Mouse (Mus musculus): ENCODE results near the gene Ccm2.
A peak's percentile ranks its signal among the peaks of the same experiment; 100 is the strongest.
"Not testable (repeated sequence)": the region's sequence is repeated elsewhere in the genome, so short reads cannot be mapped to it uniquely, and the experiment has no call there.

Ccm2 gene

GRCm38 (mm10) chr11:6546205-6547013 is at the start of gene Ccm2:
TSS of gene Ccm2 (plus strand) at chr11:6546887.
- peak; percentile 98 to 100 for DNase-seq

DNA sequence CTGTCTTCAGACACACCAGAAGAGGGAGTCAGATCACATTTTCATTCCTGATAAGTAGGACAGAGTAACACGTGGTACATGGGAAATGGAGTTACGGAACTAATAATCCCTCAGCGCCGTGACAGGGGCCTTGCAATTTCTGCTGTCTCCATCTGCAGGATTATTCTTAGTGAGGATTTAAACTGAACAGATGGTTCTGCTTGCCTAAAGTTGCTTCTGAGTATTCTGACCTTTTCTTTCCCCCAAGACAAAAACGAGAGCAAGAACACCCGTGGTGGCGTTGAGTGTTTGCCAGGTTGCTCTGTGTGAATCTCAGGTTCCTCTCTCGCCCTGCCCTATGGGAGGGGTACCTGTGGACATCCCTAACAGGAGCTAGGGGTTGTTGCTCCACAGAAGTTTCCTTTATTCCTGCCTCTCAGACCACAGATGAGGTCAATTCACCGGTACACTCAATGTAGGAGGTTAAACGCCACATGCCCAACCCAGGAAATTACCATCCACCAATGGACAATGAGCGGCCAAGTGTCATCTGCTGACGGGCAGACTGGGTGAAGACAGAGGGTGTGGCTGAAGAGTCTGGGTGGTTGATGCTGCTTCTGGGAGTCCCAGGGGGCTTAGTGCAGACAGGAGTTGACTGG is 49.3 kb upstream of the Ccm2 start:
- DNase-seq: peak; percentile 65 to 72

- DNase-seq: no peak
Observed at GRCm38 (mm10) chr11:6502506-6502905, 44.2 kb upstream of the Ccm2 start.

- peak; percentile 47 to 71 for DNase-seq
Observed at GRCm38 (mm10) chr11:6504226-6504625, 42.5 kb upstream of the Ccm2 start.

- DNase-seq: no peak
Observed at GRCm38 (mm10) chr11:6504689-6505088, 42.0 kb upstream of the Ccm2 start.

- DNase-seq: no peak
Observed at GRCm38 (mm10) chr11:6506516-6506915, 40.2 kb upstream of the Ccm2 start.

GRCm38 (mm10) chr11:6508269-6508876 is 38.3 kb upstream of the Ccm2 start:
- DNase-seq: no peak

- peak; percentile 72 to 84 for DNase-seq
Observed at GRCm38 (mm10) chr11:6514837-6515236, 31.9 kb upstream of the Ccm2 start.

- DNase-seq: no peak
Observed at GRCm38 (mm10) chr11:6519491-6520033, 27.1 kb upstream of the Ccm2 start.

- no peak for DNase-seq
Observed at GRCm38 (mm10) chr11:6520507-6521173, 26.0 kb upstream of the Ccm2 start, which contains the start of gene Myo1g. TSS of gene Myo1g (minus strand) at chr11:6520965.

- DNase-seq: no peak
Observed at GRCm38 (mm10) chr11:6522782-6523525, 23.7 kb upstream of the Ccm2 start.

DNA sequence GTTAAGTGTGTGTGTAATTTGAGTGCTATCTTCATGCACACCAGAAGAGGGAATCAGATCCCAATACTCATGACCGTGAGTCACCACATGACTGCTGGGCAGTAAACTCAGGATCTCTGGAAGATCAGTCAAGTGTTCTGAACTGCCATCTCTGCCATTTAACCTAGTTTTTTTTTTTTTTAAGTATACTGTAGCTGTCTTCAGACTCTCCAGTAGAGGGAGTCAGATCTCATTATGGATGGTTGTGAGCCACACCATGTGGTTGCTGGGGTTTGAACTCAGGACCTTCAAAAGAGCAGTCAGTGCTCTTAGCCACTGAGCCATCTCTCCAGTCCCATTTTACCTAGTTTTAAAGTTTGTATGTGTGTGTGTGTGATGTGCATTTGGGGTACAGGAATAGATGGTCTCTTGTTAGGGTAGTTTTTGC is 23.0 kb upstream of the Ccm2 start:
- DNase-seq: no peak

DNA sequence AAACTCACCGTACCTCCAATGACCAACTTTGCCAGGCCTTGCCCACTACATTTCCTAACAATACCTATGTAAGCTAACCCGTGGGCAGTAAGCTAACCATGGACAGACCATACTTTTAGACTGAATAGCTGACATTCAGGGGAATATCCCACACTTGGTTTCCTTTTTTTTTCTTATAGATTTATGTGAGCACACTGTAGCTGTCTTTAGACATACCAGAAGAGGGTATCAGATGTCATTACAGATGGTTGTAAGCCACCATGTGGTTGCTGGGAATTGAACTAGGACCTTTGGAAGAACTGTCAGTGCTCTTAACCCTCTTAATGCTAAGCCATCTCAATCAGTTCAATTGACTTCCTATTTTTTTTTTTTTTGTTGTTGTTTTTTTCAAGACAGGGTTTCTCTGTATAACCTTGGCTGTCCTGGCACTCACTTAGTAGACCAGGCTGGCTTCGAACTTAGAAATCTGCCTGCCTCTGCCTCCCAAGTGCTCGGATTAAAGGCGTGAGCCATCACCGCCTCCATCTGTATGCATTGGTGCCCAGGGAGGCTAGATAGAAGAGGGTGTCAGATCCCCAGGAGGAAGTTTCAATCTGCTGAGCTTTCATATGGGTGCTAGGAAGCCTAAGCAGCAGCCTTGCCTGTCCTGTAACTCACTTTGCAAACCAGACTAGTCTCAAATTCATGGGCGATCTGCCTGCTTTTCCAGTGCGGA is 22.4 kb upstream of the Ccm2 start:
- no peak for DNase-seq

DNA sequence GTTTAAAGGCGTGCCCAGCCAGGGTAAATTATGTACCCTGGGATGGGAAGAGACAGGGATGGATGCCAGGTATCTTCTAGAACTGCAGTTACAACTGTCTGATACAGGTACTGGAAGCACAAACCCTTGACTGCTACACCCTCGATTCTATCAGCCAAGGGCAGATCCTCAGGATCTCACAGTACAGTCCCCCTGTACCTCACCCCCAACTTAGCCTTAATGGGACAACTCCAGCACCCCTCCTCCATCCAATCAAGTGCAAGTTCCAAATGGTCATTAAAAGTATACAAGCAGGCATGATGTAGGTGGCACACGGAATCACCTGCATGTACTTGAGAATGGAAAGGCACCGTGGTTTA is 21.8 kb upstream of the Ccm2 start:
- no peak for DNase-seq

DNA sequence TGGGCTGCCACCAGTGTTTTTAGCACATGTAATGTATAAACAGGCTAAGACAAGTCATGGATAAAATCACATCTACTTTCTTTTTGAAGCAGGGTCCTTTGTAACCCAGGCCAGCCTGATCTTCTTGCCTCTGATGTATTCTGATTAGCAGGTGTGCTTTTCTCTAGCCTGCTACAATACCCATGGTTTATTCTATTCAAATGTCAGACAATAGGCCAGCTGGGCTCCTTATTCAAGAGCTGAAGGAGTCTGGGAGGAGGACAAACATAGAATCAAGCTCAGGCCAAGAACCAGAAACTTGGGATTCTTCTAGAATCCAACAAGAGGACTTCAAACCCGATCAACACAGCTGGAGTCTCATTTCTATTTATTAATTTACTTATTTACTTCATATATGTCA is 21.4 kb upstream of the Ccm2 start:
- no peak for DNase-seq

DNA sequence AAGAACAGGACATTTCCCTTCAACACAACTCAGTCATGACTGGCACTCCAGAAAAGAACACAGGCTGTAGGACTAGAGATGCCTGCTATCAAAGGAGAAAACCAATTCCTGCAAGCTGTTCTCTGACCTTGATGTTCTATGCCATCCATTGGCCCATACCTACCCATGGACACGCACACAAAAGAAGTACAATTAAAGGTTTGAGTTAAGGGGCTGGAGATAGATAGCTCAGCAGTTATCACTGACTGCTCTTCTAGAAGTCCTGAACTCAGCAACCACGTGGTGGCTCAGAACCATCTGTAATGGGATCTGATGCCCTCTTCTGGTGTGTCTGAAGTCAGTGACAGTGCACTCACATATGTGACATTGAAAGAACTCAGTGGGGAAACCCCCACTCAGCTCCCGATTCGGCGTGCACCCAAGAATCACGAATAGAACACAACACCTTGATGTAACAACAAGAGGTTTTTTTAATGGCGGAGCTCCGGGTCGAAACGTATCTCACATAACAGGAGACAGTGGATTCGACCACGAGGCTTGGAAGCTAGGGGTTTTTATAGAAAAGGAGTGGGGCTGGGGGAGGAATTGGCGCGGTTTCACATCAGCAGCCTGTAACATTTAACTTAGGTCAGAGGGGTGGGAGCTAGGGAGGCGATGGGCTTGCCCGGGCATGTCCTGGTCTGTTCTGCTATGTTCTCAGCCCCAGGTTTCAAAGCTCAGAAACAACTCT is 20.0 kb upstream of the Ccm2 start:
- not testable (repeated sequence) for DNase-seq

DNA sequence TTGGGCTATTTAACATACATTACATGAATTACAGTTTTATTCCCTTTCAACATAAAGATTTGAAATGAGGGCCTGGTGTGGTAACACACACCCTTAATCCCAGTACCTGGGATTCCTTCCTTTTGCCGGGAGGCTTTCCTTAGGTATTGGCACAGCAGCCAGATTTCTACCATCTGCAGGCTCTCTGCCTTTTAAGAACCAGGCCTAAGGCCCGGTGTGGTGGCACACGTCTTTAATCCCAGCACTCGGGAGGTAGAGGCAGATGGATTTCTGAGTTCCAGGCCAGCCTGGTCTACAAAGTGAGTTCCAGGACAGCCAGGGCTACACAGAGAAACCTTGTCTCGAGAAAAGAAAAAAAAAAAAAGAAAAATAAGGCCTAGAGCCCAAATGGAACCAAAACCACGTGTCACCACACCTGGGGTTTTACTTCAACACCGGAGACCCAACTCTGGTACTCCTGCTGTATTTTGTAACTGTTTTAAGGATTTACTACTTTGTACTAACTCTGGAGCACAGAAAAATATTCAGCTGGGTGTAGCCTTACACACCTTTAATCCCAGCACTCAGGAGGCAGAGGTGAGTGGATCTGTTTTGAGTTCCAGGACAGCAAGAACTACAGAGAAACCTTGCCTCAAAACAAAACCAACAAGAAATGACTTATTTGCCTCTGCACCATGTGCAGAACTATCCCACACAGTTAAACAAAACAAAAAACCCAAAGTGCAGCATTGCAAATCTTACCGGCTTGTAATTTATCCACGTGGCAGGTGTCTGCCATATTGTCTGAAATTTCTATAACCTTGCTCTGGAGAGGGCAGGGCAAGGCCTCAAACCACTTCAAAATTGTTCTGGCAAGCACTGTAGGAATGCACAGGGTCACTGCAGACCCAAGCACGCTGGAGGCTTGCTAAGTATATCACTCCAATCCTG is 19.2 kb upstream of the Ccm2 start:
- no peak for DNase-seq

DNA sequence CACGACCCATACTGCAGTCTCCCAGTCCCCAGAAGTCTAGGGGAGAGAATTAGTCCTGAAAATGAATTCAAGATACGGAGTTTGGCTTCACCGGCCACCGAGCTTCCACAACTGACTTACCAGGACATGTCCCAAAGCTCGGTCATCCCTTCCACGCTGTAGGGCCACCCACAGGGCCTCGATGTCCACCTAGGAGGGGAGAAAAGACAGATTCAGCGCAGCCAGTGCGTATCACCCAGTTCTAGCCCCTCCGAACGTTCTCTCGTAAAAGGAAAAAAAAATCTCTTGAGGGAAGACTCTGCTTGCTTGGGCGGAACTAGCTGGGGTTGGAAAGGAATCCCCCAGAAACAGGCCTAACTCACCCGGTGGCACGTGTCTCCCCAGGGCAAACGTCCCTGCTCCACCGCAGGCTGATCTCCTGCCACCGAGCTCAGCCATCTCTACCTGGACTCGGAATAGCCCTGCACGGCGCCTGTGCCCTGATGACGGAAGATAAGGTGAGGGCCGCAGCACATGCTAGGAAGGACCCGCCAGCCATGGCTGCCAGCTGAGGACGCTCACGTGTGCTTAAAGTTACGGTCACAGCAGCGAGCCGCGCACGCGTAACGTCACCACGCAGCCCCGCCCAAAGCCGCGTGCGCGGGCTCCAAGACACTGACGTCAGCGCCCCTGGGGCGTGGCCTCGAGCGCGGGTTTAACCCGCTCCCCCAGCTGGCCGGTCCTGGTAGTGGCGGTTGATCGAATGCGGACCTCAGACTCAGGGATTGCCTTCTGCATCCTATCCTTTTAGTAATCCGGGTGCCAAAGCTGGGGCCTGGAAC is 18.3 kb upstream of the Ccm2 start:
- peak; percentile 100 for DNase-seq

DNA sequence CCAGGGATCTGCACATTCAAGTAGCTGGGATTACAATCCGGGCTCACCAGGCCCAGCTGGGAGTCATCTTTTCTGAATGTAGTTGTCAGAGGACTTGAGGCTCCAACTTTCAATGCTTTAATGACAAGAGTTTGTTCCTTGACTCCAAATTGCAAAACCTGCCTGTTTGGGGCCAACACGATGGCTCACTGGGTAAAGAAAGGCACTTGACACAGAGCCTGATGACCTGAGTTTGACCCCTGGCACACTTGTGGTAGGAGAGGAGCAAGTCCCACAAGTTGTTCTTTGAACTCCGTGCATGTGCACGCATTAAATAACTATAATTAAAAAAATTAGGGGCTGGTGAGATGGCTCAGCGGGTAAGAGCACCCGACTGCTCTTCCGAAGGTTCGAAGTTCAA is 16.7 kb upstream of the Ccm2 start:
- DNase-seq: no peak
